Mouse (Mus musculus) frontal cortex, postnatal 10 days (tissue): ENCODE results near the gene Taf5l.
"Not testable (repeated sequence)": the region's sequence is repeated elsewhere in the genome, so short reads cannot be mapped to it uniquely, and the experiment has no call there.

ENCODE experiments used
- DNase-seq, 2 experiments: peaks; one replicate each; pipeline ENCODE4 v3.0.0; 2022; ENCODE audit warnings: low spot score in 2 of 2, mixed read lengths in 1 of 2

Gene Taf5l

GRCm38 (mm10) chr8:124014299-124014698 is 6.9 kb downstream of the Taf5l start:
- DNase-seq: not testable (repeated sequence)

- DNase-seq: no peak
Measured at GRCm38 (mm10) chr8:124011989-124012586, 9.1 kb downstream of the Taf5l start.

- DNase-seq: no peak
Measured at GRCm38 (mm10) chr8:124011580-124011979, 9.6 kb downstream of the Taf5l start.

- DNase-seq: no peak
Measured at GRCm38 (mm10) chr8:124007829-124008228, 13.4 kb downstream of the Taf5l start.

GRCm38 (mm10) chr8:124002546-124003108 is 18.6 kb downstream of the Taf5l start:
- no peak for DNase-seq

- DNase-seq: no peak
Measured at GRCm38 (mm10) chr8:123999568-123999967, 21.6 kb downstream of the Taf5l start.

GRCm38 (mm10) chr8:123993997-123994396 is 27.2 kb downstream of the Taf5l start:
- DNase-seq: no peak

- DNase-seq: no peak
Measured at GRCm38 (mm10) chr8:123993597-123993996, 27.6 kb downstream of the Taf5l start.

- DNase-seq: no peak
Measured at GRCm38 (mm10) chr8:123992587-123992986, 28.6 kb downstream of the Taf5l start.

- DNase-seq: no peak
Measured at GRCm38 (mm10) chr8:123990277-123991049, 30.7 kb downstream of the Taf5l start.

- DNase-seq: no peak
Measured at GRCm38 (mm10) chr8:123989128-123989527, 32.1 kb downstream of the Taf5l start.

GRCm38 (mm10) chr8:123988605-123989038 is 32.6 kb downstream of the Taf5l start:
- DNase-seq: no peak

- peak; percentile 69 to 76 for DNase-seq
Measured at GRCm38 (mm10) chr8:123982826-123983400, 38.3 kb downstream of the Taf5l start, which contains the start of gene Abcb10. TSS of gene Abcb10 (minus strand) at chr8:123983122.

GRCm38 (mm10) chr8:123982291-123982793 is 38.9 kb downstream of the Taf5l start:
- no peak for DNase-seq

GRCm38 (mm10) chr8:123981674-123982073 is 39.5 kb downstream of the Taf5l start:
- no peak for DNase-seq

- DNase-seq: no peak
Measured at GRCm38 (mm10) chr8:123980239-123980638, 41.0 kb downstream of the Taf5l start.

GRCm38 (mm10) chr8:123978926-123979325 is 42.3 kb downstream of the Taf5l start:
- no peak for DNase-seq

GRCm38 (mm10) chr8:123978166-123978838 is 42.9 kb downstream of the Taf5l start:
- no peak for DNase-seq

GRCm38 (mm10) chr8:123977499-123977898 is 43.7 kb downstream of the Taf5l start:
- no peak for DNase-seq

- DNase-seq: no peak
Measured at GRCm38 (mm10) chr8:123973495-123973894, 47.7 kb downstream of the Taf5l start.

- no peak for DNase-seq
Measured at GRCm38 (mm10) chr8:123966896-123967295, 54.3 kb downstream of the Taf5l start.

GRCm38 (mm10) chr8:123961371-123961770 is 59.8 kb downstream of the Taf5l start:
- DNase-seq: no peak
